Mouse (Mus musculus): Measurements from ENCODE around the gene Gm49361. TPM values are rescaled to one million over a fixed set of nuclear protein-coding genes. Genes with fewer than 3 reads are reported as not detected.
"Not testable (repeated sequence)": the region's sequence is repeated elsewhere in the genome, so short reads cannot be mapped to it uniquely, and the experiment has no call there.

Gene Gm49361
- polyA plus RNA-seq, 1 experiment from 2014 or later: not detected

DNA sequence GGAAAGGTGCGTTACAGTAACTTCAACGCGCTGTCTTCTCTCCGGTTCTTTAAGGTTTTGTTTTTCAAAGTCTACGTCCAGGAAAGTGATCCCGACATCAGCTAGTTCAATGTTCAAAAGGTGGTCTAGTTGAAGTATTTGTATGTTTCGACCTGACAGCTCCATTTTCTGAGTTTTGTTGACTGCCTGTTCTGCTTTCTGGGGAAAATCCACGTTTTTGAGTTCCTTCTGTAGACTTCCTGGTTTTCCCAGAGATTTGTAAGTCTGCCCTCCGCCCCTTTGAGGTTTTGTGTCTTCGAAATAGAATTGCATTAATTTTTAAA, 80.3 kb downstream of the Gm49361 start:
- peak overlapping the region; percentile 87 for H3K9ac ChIP-seq (ENCODE audit: low read length)
- H3K4me1 ChIP-seq (ENCODE audit: control insufficient read depth, insufficient read depth, low read length): 0 out of 2 replicates have a peak, but pooled peaks cover 8% of the 10 kb centered on the region
- ATAC-seq (no peak), DNase-seq (ENCODE audit: low spot score) (peak; percentile 7)
- WGBS: 13% methylated on average over 10 of the region's 10 CpGs
- H3K27ac ChIP-seq (ENCODE audit: low read depth, low read length): peak overlapping the region; percentile 97
- no peaks in the 10 kb centered on the region for H3K27me3 ChIP-seq (replicated peaks; ENCODE audit: control insufficient read depth, insufficient read depth, low read length)
- H3K9me3 ChIP-seq (replicated peaks; ENCODE audit: control insufficient read depth, low read length): no peaks in the 10 kb centered on the region
- H3K4me3 ChIP-seq (ENCODE audit: low read depth, low read length): peak overlapping the region; percentile 80
- H3K36me3 ChIP-seq (ENCODE audit: control insufficient read depth, insufficient read depth, low read length): no peaks in the 10 kb centered on the region
- H3K4me2 ChIP-seq (ENCODE audit: low read length): peak overlapping the region; percentile 63

DNA sequence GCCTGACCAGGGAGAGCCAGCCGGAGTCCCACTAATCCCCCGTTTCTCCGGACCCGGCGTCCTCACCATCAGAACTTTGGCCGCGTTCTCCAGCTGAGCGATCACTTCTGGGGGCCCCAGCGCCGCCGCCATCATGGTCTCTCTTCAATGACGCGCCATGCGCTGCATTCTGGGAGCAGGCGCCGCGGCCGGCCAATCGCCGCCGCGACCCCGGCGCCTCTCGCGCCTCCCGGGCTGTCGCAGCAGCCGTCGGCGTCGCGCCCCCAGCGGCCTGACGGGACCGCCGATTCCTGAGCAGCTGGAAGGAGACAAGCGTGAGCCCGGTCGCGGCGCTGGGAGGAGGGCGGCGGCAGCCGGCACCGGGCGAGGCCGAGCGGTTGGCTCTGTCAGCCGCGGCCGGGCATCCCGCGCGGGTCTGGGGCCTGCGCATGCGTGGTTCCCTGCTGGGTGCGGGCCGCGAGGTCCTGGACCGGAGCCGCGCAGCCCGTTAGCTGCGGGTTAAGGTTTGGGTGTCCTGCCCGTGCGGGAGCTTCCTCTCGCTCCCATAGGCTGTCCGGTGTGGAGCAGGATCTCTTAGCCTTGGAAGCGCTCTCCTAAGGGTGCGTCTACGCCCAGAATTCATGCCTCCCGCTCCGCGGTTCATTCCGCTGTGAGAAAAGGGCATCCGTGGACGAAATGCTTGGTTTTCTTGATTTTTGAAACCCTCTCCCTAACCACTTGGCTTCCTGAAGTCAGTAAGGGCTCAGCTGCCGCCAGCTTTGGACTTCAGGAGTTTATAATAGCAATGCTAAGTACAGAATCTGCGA, 80.9 kb downstream of the Gm49361 start, which contains the start of gene Xpo4:
Xpo4 (minus strand) TSS at position 609 of the 806 bp plus-strand sequence.
- ATAC-seq: peak; percentile 98
- 0% methylated on average over 79 of the region's 80 CpGs for WGBS

DNA sequence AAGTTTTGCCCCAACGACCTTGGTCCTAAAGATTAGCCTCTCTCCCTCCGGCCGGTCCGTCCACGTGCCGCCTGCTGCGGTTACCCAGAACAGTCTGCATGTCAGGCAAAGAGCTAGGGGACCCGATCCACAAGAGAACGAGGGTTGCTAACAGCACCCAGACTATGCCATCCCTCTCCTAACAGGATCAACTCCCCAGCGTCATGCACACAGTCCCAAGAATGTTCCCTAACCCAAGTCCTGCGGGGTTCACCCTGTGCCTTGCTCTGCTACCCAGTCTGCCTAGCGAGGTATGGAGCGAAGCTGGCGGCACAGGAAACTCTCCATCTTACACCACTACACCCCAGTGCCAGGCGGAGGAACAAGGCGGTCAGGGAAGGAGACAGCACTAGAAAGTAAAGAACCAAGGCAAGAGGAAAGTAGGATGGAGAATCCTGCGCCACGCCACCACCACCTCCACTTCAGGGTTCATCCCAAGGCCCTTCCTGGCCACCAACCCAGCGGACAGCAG, 81.5 kb downstream of the Gm49361 start:
- Histone ChIP-seq H3K9me3 (replicated peaks; ENCODE audit: control insufficient read depth, low read length) (no peaks in the 10 kb centered on the region), H3K36me3 (ENCODE audit: control insufficient read depth, insufficient read depth, low read length) (no peaks in the 10 kb centered on the region), H3K4me1 (ENCODE audit: control insufficient read depth, insufficient read depth, low read length) (0 out of 2 replicates have a peak, but pooled peaks cover 8% of the 10 kb centered on the region), H3K9ac (ENCODE audit: low read length) (peak overlapping the region; percentile 87), H3K27me3 (replicated peaks; ENCODE audit: control insufficient read depth, insufficient read depth, low read length) (no peaks in the 10 kb centered on the region), H3K27ac (ENCODE audit: low read depth, low read length) (peak overlapping the region; percentile 97), H3K4me3 (ENCODE audit: low read depth, low read length) (peak overlapping the region; percentile 80), H3K4me2 (ENCODE audit: low read length) (peak overlapping the region; percentile 63)
- DNase-seq (ENCODE audit: low spot score) (peak; percentile 11), ATAC-seq (peak; percentile 58)
- 0% methylated on average over 19 of the region's 19 CpGs for WGBS

More for the DNA sequence above, 80.9 kb downstream of the Gm49361 start, which contains the start of gene Xpo4:
- Histone ChIP-seq H3K4me1 (ENCODE audit: control insufficient read depth, insufficient read depth, low read length) (0 out of 2 replicates have a peak, but pooled peaks cover 8% of the 10 kb centered on the region), H3K9me3 (replicated peaks; ENCODE audit: control insufficient read depth, low read length) (no peaks in the 10 kb centered on the region), H3K4me3 (ENCODE audit: low read depth, low read length) (peak within 1 kb of the TSS; percentile 80), H3K9ac (ENCODE audit: low read length) (peak within 1 kb of the TSS; percentile 87), H3K27me3 (replicated peaks; ENCODE audit: control insufficient read depth, insufficient read depth, low read length) (no peaks in the 10 kb centered on the region), H3K27ac (ENCODE audit: low read depth, low read length) (peak within 1 kb of the TSS; percentile 97), H3K4me2 (ENCODE audit: low read length) (peak within 1 kb of the TSS; percentile 63), H3K36me3 (ENCODE audit: control insufficient read depth, insufficient read depth, low read length) (no peaks in the 10 kb centered on the region)
- DNase-seq (ENCODE audit: low spot score): peak; percentile 89

DNA sequence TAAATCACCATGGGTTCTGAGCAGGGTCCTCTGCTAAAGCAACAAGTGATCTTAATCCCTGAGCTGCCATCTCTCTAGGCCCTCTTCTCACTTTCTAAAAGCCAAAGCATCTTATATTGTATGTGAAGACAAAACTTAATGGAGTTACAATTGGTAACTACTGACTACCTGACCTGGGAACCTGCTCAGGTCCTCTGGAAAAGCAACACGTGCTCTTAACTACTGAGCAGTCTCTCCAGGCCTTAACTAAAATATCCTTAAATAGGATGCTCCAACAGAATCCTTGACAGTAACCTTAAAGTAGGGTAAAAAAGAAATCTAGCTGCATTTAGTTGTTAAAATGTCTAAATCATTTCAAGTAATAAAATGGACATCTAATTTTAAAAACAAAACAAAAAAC, 82.3 kb downstream of the Gm49361 start:
- 0 out of 2 replicates have a peak, but pooled peaks cover 8% of the 10 kb centered on the region for H3K4me1 ChIP-seq (ENCODE audit: control insufficient read depth, insufficient read depth, low read length)
- H3K4me3 ChIP-seq (ENCODE audit: low read depth, low read length): peak overlapping the region; percentile 80
- no peaks in the 10 kb centered on the region for H3K9me3 ChIP-seq (replicated peaks; ENCODE audit: control insufficient read depth, low read length)
- ATAC-seq (no peak), DNase-seq (ENCODE audit: low spot score) (no peak)
- H3K27ac ChIP-seq (ENCODE audit: low read depth, low read length): no peak overlapping the region
- peak overlapping the region; percentile 63 for H3K4me2 ChIP-seq (ENCODE audit: low read length)
- H3K27me3 ChIP-seq (replicated peaks; ENCODE audit: control insufficient read depth, insufficient read depth, low read length): no peaks in the 10 kb centered on the region
- 35% methylated on average over 1 of the region's 1 CpGs for WGBS
- no peak overlapping the region for H3K9ac ChIP-seq (ENCODE audit: low read length)
- no peaks in the 10 kb centered on the region for H3K36me3 ChIP-seq (ENCODE audit: control insufficient read depth, insufficient read depth, low read length)

DNA sequence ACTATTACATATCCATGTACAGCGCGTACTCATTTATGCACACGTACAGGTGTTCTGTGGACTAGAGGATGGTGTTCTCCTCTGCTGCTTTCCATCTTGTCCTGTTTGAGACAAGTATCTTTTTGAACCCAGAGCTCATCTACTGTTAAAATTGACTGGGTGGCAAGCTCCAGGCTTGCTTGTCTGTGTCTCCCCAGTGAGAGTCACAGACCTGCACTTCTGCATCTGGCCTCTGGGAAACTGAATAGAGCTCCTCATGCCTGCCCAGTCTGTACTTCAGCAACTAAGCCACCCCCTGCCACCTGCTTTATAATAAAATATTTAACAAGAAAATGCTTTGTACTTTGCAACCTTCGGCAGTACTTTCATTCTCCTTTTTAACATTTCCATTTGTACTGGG, 87.6 kb downstream of the Gm49361 start:
- 94% methylated on average over 4 of the region's 4 CpGs for WGBS
- DNase-seq (ENCODE audit: low spot score) (no peak), ATAC-seq (no peak)
- Histone ChIP-seq H3K27me3 (replicated peaks; ENCODE audit: control insufficient read depth, insufficient read depth, low read length) (no peaks in the 10 kb centered on the region), H3K36me3 (ENCODE audit: control insufficient read depth, insufficient read depth, low read length) (no peaks in the 10 kb centered on the region), H3K4me1 (ENCODE audit: control insufficient read depth, insufficient read depth, low read length) (no peaks in the 10 kb centered on the region), H3K4me3 (ENCODE audit: low read depth, low read length) (no peak overlapping the region), H3K9ac (ENCODE audit: low read length) (no peak overlapping the region), H3K27ac (ENCODE audit: low read depth, low read length) (no peak overlapping the region), H3K4me2 (ENCODE audit: low read length) (no peak overlapping the region), H3K9me3 (replicated peaks; ENCODE audit: control insufficient read depth, low read length) (no peaks in the 10 kb centered on the region)

DNA sequence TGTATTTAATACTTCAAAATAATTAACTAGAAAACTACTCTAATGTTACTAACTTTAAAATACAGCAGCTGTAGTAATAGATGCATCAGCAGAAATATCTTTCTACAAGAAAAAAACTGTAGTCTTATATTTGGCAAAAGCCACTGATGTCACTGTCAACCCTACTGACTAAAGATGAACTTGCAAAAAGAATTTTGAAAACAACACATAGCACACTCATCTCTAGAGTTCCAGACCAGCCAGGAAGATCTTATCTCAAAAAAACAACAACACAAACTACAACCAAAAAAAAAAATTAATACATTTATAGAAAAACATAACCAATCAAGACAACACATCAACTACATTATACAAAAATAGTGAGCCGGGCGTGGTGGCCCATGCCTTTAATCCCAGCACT, 88.4 kb downstream of the Gm49361 start:
- no peak overlapping the region for H3K27ac ChIP-seq (ENCODE audit: low read depth, low read length)
- no peak for DNase-seq (ENCODE audit: low spot score)
- H3K4me2 ChIP-seq (ENCODE audit: low read length): no peak overlapping the region
- no peak for ATAC-seq
- no peaks in the 10 kb centered on the region for H3K27me3 ChIP-seq (replicated peaks; ENCODE audit: control insufficient read depth, insufficient read depth, low read length)
- H3K9ac ChIP-seq (ENCODE audit: low read length): no peak overlapping the region
- WGBS: 100% methylated on average over 2 of the region's 2 CpGs
- no peak overlapping the region for H3K4me3 ChIP-seq (ENCODE audit: low read depth, low read length)
- no peaks in the 10 kb centered on the region for H3K4me1 ChIP-seq (ENCODE audit: control insufficient read depth, insufficient read depth, low read length)
- H3K9me3 ChIP-seq (replicated peaks; ENCODE audit: control insufficient read depth, low read length): no peaks in the 10 kb centered on the region
- no peaks in the 10 kb centered on the region for H3K36me3 ChIP-seq (ENCODE audit: control insufficient read depth, insufficient read depth, low read length)

DNA sequence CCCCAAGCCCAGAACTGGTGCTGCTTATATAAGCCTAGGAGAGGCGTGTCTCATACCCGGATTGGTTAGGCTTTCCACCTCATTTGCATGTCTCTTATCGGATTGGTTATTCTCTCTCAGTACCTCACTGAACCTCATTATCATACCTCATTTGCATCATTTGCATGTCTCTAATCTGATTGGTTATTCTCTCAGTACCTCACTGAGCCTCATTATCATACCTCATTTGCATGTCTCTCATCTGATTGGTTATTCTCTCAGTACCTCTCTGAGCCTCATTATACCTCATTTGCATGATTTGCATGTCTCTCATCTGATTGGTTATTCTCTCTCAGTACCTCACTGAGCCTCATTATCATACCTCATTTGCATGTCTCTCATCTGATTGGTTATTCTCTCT, 89.4 kb downstream of the Gm49361 start:
- WGBS: 92% methylated on average over 3 of the region's 3 CpGs
- H3K4me2 ChIP-seq (ENCODE audit: low read length); H3K36me3 ChIP-seq (ENCODE audit: control insufficient read depth, insufficient read depth, low read length); H3K27me3 ChIP-seq (replicated peaks; ENCODE audit: control insufficient read depth, insufficient read depth, low read length); ATAC-seq; H3K27ac ChIP-seq (ENCODE audit: low read depth, low read length); H3K4me1 ChIP-seq (ENCODE audit: control insufficient read depth, insufficient read depth, low read length); H3K9me3 ChIP-seq (replicated peaks; ENCODE audit: control insufficient read depth, low read length); H3K9ac ChIP-seq (ENCODE audit: low read length); H3K4me3 ChIP-seq (ENCODE audit: low read depth, low read length): not testable (repeated sequence)
- DNase-seq (ENCODE audit: low spot score): peak; percentile 15

DNA sequence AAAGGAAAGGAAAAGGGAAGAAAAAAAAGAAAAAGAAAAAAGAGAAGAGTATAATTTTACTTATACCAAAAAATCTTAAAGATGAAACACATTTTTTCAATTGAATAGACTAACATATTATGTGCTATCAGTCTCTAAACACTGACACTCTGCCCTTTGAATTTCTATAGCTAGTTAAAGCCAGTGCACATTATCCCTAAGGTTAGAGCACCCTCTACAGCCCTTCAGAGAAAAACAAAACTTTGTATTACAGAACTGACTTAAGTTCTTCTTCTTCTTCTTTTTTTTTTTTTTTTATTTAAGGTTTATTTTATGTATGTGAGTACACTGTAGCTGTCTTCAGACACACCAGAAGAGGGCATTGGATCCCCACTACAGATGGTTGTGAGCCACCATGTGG, 96.4 kb downstream of the Gm49361 start:
- no peak overlapping the region for H3K27ac ChIP-seq (ENCODE audit: low read depth, low read length)
- H3K4me3 ChIP-seq (ENCODE audit: low read depth, low read length): no peak overlapping the region
- no peak overlapping the region for H3K4me2 ChIP-seq (ENCODE audit: low read length)
- no peaks in the 10 kb centered on the region for H3K27me3 ChIP-seq (replicated peaks; ENCODE audit: control insufficient read depth, insufficient read depth, low read length)
- no peak overlapping the region for H3K9ac ChIP-seq (ENCODE audit: low read length)
- no peaks in the 10 kb centered on the region for H3K36me3 ChIP-seq (ENCODE audit: control insufficient read depth, insufficient read depth, low read length)
- no peaks in the 10 kb centered on the region for H3K9me3 ChIP-seq (replicated peaks; ENCODE audit: control insufficient read depth, low read length)
- no peaks in the 10 kb centered on the region for H3K4me1 ChIP-seq (ENCODE audit: control insufficient read depth, insufficient read depth, low read length)
- ATAC-seq: no peak
- DNase-seq (ENCODE audit: low spot score): peak; percentile 15

DNA sequence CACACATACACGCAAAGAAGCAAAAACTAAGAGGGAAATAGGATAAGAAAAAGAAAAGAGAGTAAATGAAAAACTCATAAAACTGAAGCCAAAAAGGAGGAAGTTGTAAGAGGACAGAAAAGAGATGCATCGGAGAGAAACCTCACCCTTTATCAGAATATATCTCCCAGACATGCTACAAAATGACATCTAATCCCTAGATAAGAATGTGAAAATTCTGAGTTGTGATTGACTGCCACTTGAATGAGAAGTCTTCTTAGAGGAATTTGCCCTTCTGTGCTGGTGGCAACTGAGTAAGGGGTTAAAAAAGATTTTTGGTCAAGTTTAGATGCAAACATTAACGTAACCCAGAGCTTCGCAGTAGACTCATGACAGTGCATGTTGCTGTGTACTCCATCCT, 99.7 kb downstream of the Gm49361 start:
- no peak overlapping the region for H3K4me3 ChIP-seq (ENCODE audit: low read depth, low read length)
- H3K4me1 ChIP-seq (ENCODE audit: control insufficient read depth, insufficient read depth, low read length): no peaks in the 10 kb centered on the region
- peaks cover 5% of the 10 kb centered on the region; the same call in 1 of the 2 replicates for H3K36me3 ChIP-seq (ENCODE audit: control insufficient read depth, insufficient read depth, low read length)
- no peaks in the 10 kb centered on the region for H3K9me3 ChIP-seq (replicated peaks; ENCODE audit: control insufficient read depth, low read length)
- H3K9ac ChIP-seq (ENCODE audit: low read length): no peak overlapping the region
- 94% methylated on average over 4 of the region's 4 CpGs for WGBS
- H3K27me3 ChIP-seq (replicated peaks; ENCODE audit: control insufficient read depth, insufficient read depth, low read length): no peaks in the 10 kb centered on the region
- no peak overlapping the region for H3K27ac ChIP-seq (ENCODE audit: low read depth, low read length)
- DNase-seq (ENCODE audit: low spot score) (no peak), ATAC-seq (no peak)
- no peak overlapping the region for H3K4me2 ChIP-seq (ENCODE audit: low read length)

Data from forebrain, embryonic 14.5 days (tissue).